Mouse (Mus musculus): ENCODE data around the gene Tbc1d9b.

DNA sequence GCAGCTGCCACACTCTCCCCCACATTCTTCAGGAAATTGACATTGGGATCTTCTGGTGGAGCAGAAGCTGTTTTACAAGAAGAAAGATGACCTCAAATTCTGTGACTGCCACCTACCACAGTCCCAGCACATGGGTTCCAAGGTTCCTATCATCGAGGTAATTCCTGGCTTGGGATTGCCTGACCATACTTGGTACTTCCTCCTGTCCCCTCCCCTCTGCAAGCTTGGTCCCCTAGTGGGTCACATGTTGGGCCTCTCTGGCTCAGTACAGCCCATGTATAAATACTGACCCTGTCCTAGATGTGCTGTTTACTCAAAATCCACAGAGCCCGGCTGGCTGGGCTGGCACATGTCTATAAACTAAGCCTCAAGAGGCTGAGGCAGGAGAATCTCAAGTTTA lies 74.8 kb downstream of the Tbc1d9b start:
- TF ChIP-seq CTCF (IDR thresholded peaks at IDR 0.05; ENCODE audit: borderline replicate concordance, extremely low read depth, insufficient read depth, insufficient read length) (no peak), POLR2A (IDR thresholded peaks at IDR 0.05; ENCODE audit: borderline replicate concordance, extremely low read depth, insufficient read depth, insufficient read length, poor library complexity, severe bottlenecking) (no peak)
